Mouse (Mus musculus) spleen, adult 2 months (tissue): Measurements from ENCODE around the gene Bcar3.

Source experiments
- CTCF ChIP-seq: fragments of 200-500 bp; IDR thresholded peaks from 2 replicates; pipeline ENCODE4 v1.5.1; 2011; ENCODE audit warnings: mild to moderate bottlenecking, inconsistent platforms; ENCODE audit not compliant: insufficient read depth, insufficient read length, insufficient replicate concordance; ENCODE audit errors: extremely low read depth
- POLR2A ChIP-seq: fragments of 200-500 bp; IDR thresholded peaks from 2 replicates; pipeline ENCODE4 v1.6.1; 2011; ENCODE audit warnings: low read depth, low read length, inconsistent platforms

GRCm38 (mm10) chr3:122246406-122246805 lies 47.5 kb upstream of the Bcar3 start:
- TF ChIP-seq CTCF, result no peak
- no peak for TF ChIP-seq POLR2A
